Mouse (Mus musculus): ENCODE data around the gene Sdk1.

Gene Sdk1

GRCm38 (mm10) chr5:142242597-142242996 lies 1001.3 kb downstream of the Sdk1 start:
- no peak for DNase-seq (ENCODE audit: inconsistent ontology term)

GRCm38 (mm10) chr5:142243069-142243468 lies 1001.8 kb downstream of the Sdk1 start:
- DNase-seq (ENCODE audit: inconsistent ontology term) = no peak

GRCm38 (mm10) chr5:142256231-142256630 lies 1014.9 kb downstream of the Sdk1 start:
- peak; percentile 93 for DNase-seq (ENCODE audit: inconsistent ontology term)

- DNase-seq (ENCODE audit: inconsistent ontology term) = no peak
Observed at GRCm38 (mm10) chr5:142258716-142259115, 1017.4 kb downstream of the Sdk1 start.

- DNase-seq (ENCODE audit: inconsistent ontology term) = no peak
Observed at GRCm38 (mm10) chr5:142262060-142262459, 1020.8 kb downstream of the Sdk1 start.

All from Muller cell, postnatal 12 days (primary cell).